Mouse (Mus musculus) ES-E14 (cell line): Measurements from ENCODE around the gene Plcb2. TPM values are rescaled to one million over a fixed set of nuclear protein-coding genes. Genes with fewer than 3 reads are reported as not detected.

ENCODE experiments used
- DNase-seq: peaks from one replicate; pipeline ENCODE4 v3.0.0-alpha.2; 2013; ENCODE audit warnings: low read depth, low spot score
- H3K27ac ChIP-seq: 2 replicates; pipeline ENCODE4 v1.5.1; 2012; ENCODE audit warnings: low read depth, mild to moderate bottlenecking, low read length, moderate library complexity, mixed read lengths; ENCODE audit not compliant: poor library complexity, insufficient read depth, severe bottlenecking
- H3K36me3 ChIP-seq: 2 replicates; pipeline ENCODE4 v1.6.1; 2012; ENCODE audit warnings: mild to moderate bottlenecking, low read length, moderate library complexity, mixed read lengths; ENCODE audit not compliant: control insufficient read depth, poor library complexity, insufficient read depth, severe bottlenecking
- H3K4me1 ChIP-seq, 2 experiments: fragments of 150-350 bp in 1 of 2; sonication (generic) in 1 of 2; 2 replicates each; pipeline ENCODE4 v1.6.1; 2012; ENCODE audit warnings: low read length in 2 of 2, mild to moderate bottlenecking in 1 of 2, mixed read lengths in 1 of 2; ENCODE audit not compliant: control insufficient read depth in 2 of 2, insufficient read depth in 2 of 2, poor library complexity in 1 of 2
- H3K4me3 ChIP-seq, 2 experiments: fragments of 150-350 bp in 1 of 2; sonication (generic) in 1 of 2; 2 replicates each; pipeline ENCODE4 v1.5.1; 2012; ENCODE audit warnings: low read length in 2 of 2, low read depth in 1 of 2, mild to moderate bottlenecking in 1 of 2, mixed read lengths in 1 of 2; ENCODE audit not compliant: insufficient read depth in 1 of 2, poor library complexity in 1 of 2, severe bottlenecking in 1 of 2
- H3K9ac ChIP-seq: 2 replicates; pipeline ENCODE4 v1.6.1; 2012; ENCODE audit warnings: low read depth, mild to moderate bottlenecking, low read length, mixed read lengths; ENCODE audit not compliant: poor library complexity, insufficient read depth, severe bottlenecking
- H3K9me3 ChIP-seq: fragments of 150-350 bp; sonication (generic); 2 replicates; pipeline ENCODE4 v1.6.1; 2012; ENCODE audit warnings: low read depth, mild to moderate bottlenecking, low read length; ENCODE audit not compliant: control insufficient read depth, insufficient read depth
- CHD2 ChIP-seq: IDR thresholded peaks from 2 replicates; pipeline ENCODE4 v1.6.1; 2014; ENCODE audit warnings: mild to moderate bottlenecking, low read depth, low read length, inconsistent platforms
- HCFC1 ChIP-seq: IDR thresholded peaks from 2 replicates; pipeline ENCODE4 v1.6.1; 2012; ENCODE audit warnings: low read length, inconsistent platforms, borderline replicate concordance; ENCODE audit not compliant: insufficient read depth
- MAFK ChIP-seq: IDR thresholded peaks from 2 replicates; pipeline ENCODE4 v1.6.1; 2014; ENCODE audit warnings: mild to moderate bottlenecking, low read depth, low read length, inconsistent platforms; ENCODE audit not compliant: insufficient read depth
- ZC3H11A ChIP-seq: IDR thresholded peaks from 2 replicates; pipeline ENCODE4 v1.6.1; 2012; ENCODE audit warnings: low read depth, mild to moderate bottlenecking, inconsistent platforms, low read length, borderline replicate concordance
- ZNF384 ChIP-seq: IDR thresholded peaks from 2 replicates; pipeline ENCODE4 v1.6.1; 2012; ENCODE audit warnings: low read depth, low read length, inconsistent platforms
- in situ Hi-C, 2 experiments: fragments of 600-800 bp; cut with MboI; formaldehyde crosslinking; loops; one replicate each; pipeline ENCODE4 v1.15.1; 2025; ENCODE audit warnings: low sequenced_read_pairs in 2 of 2, inconsistent platforms in 1 of 2; ENCODE audit not compliant: unreplicated experiment in 2 of 2
- total RNA-seq: library from RNA; depleted of rRNA; stranded (reverse); fragments of 300-350 nt; gene quantifications from 2 replicates; pipeline ENCODE4 v1.2.3, GENCODE M21; 2012

Plcb2 gene
- total RNA-seq, 1 experiment: 0.09 TPM

DNA sequence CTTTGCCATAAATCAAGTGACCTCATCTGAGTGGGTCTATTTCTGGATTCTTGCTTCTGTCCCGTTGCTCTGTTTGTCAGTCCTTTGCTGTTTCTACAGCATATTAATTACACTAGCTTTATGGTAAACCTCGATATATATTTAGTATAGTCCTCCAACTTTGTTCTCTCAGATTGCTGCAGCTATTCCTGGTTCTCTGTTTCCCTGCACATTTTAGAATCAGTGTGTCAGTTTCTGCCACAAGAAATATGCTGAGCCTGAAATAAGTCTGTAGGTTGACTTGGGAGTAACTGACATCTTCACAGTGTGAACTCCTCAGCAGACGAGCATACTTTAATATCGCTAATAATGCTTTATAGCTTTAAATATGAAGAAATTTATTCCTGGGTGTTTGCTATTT, 43.1 kb downstream of the Plcb2 start:
- H3K9me3 ChIP-seq: no peaks in the 10 kb centered on the region
- no peak overlapping the region for H3K9ac ChIP-seq
- no peak for TF ChIP-seq MAFK
- TF ChIP-seq ZNF384: no peak
- TF ChIP-seq CHD2: no peak
- TF ChIP-seq ZC3H11A: no peak
- TF ChIP-seq HCFC1: no peak
- H3K36me3 ChIP-seq: no peaks in the 10 kb centered on the region
- H3K4me1 ChIP-seq: no peaks in the 10 kb centered on the region
- no peak overlapping the region for H3K27ac ChIP-seq
- no peak for DNase-seq
- in situ Hi-C loops: no loop called here
- H3K4me3 ChIP-seq: no peak overlapping the region

DNA sequence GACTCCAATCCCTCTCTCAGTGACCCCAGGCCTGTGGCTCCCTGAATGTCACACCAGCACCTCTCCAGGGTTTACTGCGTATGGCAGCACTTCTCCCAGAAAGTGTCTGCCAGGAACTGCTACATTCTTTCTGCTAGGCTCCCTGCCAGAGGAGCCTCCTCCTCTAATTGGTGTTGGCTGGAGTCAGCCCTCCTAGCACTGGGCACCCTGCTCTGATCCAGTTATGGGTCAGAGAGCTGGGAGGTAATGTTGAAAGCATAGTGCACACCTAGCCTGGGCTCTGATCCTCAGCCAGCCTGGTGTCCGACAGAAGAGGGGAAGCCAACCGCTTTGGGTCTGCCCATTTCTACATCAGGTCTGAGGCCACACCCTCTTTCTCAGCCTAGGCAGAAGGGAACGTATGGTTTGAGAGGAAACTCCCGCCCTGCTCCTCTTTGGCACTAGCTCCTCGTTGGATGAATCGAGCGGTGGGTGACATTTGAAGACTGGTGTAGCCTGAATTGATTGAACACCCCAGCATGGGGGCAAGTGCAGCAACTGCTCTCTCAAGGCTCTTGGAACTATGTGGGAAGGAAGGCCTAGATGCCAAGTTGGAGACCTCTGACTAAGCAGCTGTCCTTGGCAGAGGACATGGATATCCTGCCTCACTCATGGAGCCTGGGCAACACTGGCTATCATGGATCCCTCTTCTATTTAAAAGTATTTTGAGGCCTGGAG, 45.5 kb downstream of the Plcb2 start:
- H3K36me3 ChIP-seq: no peaks in the 10 kb centered on the region
- no peaks in the 10 kb centered on the region for H3K9me3 ChIP-seq
- no peak overlapping the region for H3K27ac ChIP-seq
- TF ChIP-seq ZNF384 (no peak), CHD2 (no peak), MAFK (no peak), ZC3H11A (no peak), HCFC1 (no peak)
- no peak overlapping the region for H3K4me3 ChIP-seq
- no peaks in the 10 kb centered on the region for H3K4me1 ChIP-seq
- H3K9ac ChIP-seq: no peak overlapping the region
- DNase-seq: no peak
- in situ Hi-C loops: no loop called here

DNA sequence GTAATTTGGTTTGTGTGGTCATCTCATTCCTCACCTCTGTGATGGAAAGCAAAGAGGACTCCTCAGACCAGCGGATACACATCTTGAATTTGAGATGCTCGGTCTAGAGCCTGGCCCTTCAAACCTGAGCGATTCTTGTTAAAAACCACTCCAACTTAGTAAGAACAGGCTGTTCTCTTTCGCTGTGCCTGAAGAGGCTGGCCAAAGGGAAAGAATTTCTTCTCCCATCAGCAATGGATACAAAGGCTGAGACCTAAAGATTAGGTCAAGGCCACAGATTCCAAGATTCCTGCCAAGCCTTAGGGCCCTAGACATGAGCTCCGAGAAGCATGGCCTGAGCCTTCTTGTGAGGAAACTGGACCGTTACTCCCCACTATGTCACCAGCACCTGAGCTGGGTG, 47.3 kb downstream of the Plcb2 start:
- H3K4me1 ChIP-seq: no peaks in the 10 kb centered on the region; a peak in 2 of 4 replicates
- no peak overlapping the region for H3K4me3 ChIP-seq
- DNase-seq: no peak
- H3K36me3 ChIP-seq: no peaks in the 10 kb centered on the region
- H3K27ac ChIP-seq: no peak overlapping the region
- no peak for TF ChIP-seq MAFK
- TF ChIP-seq ZNF384: no peak
- TF ChIP-seq HCFC1: no peak
- no peak for TF ChIP-seq CHD2
- TF ChIP-seq ZC3H11A: no peak
- in situ Hi-C loops: no loop called here
- no peak overlapping the region for H3K9ac ChIP-seq
- no peaks in the 10 kb centered on the region for H3K9me3 ChIP-seq

- Histone ChIP-seq H3K4me3 (no peak overlapping the region), H3K27ac (no peak overlapping the region), H3K9me3 (no peaks in the 10 kb centered on the region), H3K9ac (no peak overlapping the region), H3K36me3 (no peaks in the 10 kb centered on the region), H3K4me1 (peaks cover under 1 to 7% of the 10 kb centered on the region in 2 experiments; a peak in 3 of 4 replicates)
- in situ Hi-C loops: no loop called here
- TF ChIP-seq ZC3H11A: no peak
- no peak for TF ChIP-seq ZNF384
- TF ChIP-seq CHD2: no peak
- no peak for TF ChIP-seq HCFC1
- no peak for TF ChIP-seq MAFK
- no peak for DNase-seq
Observed at GRCm38 (mm10) chr2:118679577-118679976, 48.7 kb downstream of the Plcb2 start.

DNA sequence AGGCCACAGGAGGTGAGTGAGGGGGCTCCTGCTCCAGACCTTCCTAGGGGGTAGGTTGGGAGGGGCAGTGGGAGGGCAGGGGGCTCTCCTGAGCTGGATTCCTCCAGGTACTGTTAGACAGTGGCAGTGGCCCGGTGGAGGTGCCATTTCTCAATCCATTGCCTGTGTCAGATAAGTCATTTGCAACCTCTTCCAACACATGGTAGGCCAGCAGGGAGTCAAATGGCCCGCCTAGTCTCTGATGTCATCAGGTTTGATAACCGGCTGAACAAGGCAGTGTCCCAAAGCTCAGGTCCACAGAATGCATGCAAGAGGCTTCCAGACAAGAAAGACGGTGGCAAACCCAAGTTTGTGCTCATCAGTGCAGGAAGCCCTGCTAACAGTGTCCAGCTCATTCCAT, 50.4 kb downstream of the Plcb2 start:
- Histone ChIP-seq H3K4me1 (peaks cover 10 to 17% of the 10 kb centered on the region in 2 experiments), H3K27ac (no peak overlapping the region), H3K9ac (no peak overlapping the region), H3K9me3 (no peaks in the 10 kb centered on the region), H3K4me3 (peak overlapping the region; percentile 71 to 81; a peak in 3 of 4 replicates), H3K36me3 (no peaks in the 10 kb centered on the region)
- in situ Hi-C loops: no loop called here
- no peak for DNase-seq
- TF ChIP-seq CHD2: no peak
- TF ChIP-seq HCFC1: no peak
- no peak for TF ChIP-seq ZC3H11A
- no peak for TF ChIP-seq MAFK
- TF ChIP-seq ZNF384: no peak
